Mouse (Mus musculus): Measurements from ENCODE around the gene Vcpkmt. TPM values are rescaled to one million over a fixed set of nuclear protein-coding genes. Genes with fewer than 3 reads are reported as not detected.

The Vcpkmt gene
- polyA plus RNA-seq (2021; fragmentation: Nextera tagmentation), result 31.8 and 35.8 TPM in 2 replicates
- long read RNA-seq, experiment 1, transcript Vcpkmt-201 (6 exons, 1,027 nt), result major isoform, 20 of 54 reads
- long read RNA-seq, experiment 1, partial matches to known transcripts, result 15 of 54 reads
- long read RNA-seq, experiment 1, other reads (novel, unspliced or antisense), result 19 of 54 reads
- long read RNA-seq, experiment 2, transcript Vcpkmt-201 (6 exons, 1,027 nt), result major isoform, 14 of 39 reads
- long read RNA-seq, experiment 2, partial matches to known transcripts, result 13 of 39 reads
- long read RNA-seq, experiment 2, other reads (novel, unspliced or antisense), result 12 of 39 reads

GRCm38 (mm10) chr12:69582613-69583269 is at the start of gene Vcpkmt:
Vcpkmt (minus strand) TSS chr12:69583028.

Other genes starting within 250 kb of the Vcpkmt start
- gene Nemf, start 225.9 kb downstream of the Vcpkmt start, polyA plus RNA-seq (2021; fragmentation: Nextera tagmentation), result 23.1 and 26.5 TPM in 2 replicates
- 12.3 and 63.9 TPM in 2 replicates for gene Arf6, start 210.9 kb downstream of the Vcpkmt start, polyA plus RNA-seq (2021; fragmentation: Nextera tagmentation)
- 0.85 and 3.1 TPM in 2 replicates for gene Gm9887, start 210.6 kb downstream of the Vcpkmt start, polyA plus RNA-seq (2021; fragmentation: Nextera tagmentation)
- 3.7 and 4.1 TPM in 2 replicates for gene Sos2, start 98.8 kb upstream of the Vcpkmt start, polyA plus RNA-seq (2021; fragmentation: Nextera tagmentation)
- gene L2hgdh, start 141.8 kb upstream of the Vcpkmt start, polyA plus RNA-seq (2021; fragmentation: Nextera tagmentation), result 5.5 and 7.8 TPM in 2 replicates
- 30.4 and 39.2 TPM in 2 replicates for gene Atp5s, start 141.9 kb upstream of the Vcpkmt start, polyA plus RNA-seq (2021; fragmentation: Nextera tagmentation)
- 19.4 and 26.2 TPM in 2 replicates for gene Cdkl1, start 208.2 kb upstream of the Vcpkmt start, polyA plus RNA-seq (2021; fragmentation: Nextera tagmentation)